Mouse (Mus musculus) urinary bladder, postnatal 25 days (tissue): ENCODE results near the gene Rab6b.
A peak's percentile ranks its signal among the peaks of the same experiment; 100 is the strongest.
"Not testable (repeated sequence)": the region's sequence is repeated elsewhere in the genome, so short reads cannot be mapped to it uniquely, and the experiment has no call there.

Experiments used
- DNase-seq: peaks from one replicate; pipeline ENCODE4 v3.0.0; 2022; ENCODE audit warnings: low spot score

The Rab6b gene

DNA sequence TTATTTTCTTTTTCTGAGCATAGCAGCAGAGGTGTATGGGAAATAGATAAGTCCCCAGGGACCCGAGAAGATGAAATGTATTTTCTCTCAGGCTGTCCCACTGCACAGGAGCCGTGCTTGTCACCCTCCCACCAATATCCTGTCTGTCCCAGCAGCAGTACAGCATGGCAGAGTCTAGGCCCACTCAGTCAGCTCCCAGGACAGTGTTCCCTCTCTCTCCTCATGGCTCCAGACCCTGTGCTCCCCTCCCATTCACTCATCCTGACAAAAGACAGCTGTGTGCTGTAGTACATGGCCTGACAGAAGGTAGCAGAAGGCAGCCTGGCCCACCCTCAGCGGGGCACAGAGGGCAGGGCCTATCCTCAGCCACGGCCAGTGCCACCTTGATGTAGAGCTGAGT, 32.3 kb downstream of the Rab6b start:
- DNase-seq: no peak

DNA sequence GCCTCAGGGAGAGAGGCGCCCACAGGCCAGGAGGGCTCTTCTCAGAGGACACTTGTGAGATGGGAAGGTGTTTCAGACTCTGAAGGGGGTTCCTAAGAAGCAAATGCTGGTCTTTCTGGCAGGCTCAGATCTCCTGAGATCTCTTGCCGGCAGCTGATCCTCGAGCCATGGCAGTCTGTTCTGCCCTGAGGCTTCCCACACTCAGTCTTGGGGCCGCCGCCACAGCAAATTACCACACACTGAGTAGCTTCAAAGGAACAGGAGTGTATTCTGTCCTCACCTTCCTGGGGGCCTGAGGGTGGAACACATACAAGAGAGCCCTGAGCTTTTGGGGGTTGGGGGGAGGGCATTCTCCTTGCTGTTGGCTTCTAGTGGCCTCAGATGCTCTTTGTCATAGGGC, 33.8 kb downstream of the Rab6b start:
- no peak for DNase-seq

DNA sequence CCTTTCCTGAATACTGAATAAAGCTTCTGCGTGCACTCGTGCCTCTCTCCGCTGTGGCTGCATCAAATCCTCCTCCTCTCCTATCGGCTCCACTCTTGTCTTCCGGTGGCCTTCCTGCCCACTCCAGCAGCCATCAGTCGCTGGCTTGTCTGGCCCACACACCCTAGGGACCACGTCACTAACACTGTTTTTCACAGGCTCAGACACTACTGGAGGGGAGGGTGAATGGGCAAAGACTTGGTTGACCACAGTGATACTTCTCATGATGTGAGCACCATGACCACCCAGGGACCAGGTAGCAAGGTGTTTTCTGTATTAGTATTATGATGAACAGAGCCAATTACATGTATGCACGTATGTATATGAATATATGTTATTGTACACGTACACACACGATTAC, 34.7 kb downstream of the Rab6b start:
- no peak for DNase-seq

DNA sequence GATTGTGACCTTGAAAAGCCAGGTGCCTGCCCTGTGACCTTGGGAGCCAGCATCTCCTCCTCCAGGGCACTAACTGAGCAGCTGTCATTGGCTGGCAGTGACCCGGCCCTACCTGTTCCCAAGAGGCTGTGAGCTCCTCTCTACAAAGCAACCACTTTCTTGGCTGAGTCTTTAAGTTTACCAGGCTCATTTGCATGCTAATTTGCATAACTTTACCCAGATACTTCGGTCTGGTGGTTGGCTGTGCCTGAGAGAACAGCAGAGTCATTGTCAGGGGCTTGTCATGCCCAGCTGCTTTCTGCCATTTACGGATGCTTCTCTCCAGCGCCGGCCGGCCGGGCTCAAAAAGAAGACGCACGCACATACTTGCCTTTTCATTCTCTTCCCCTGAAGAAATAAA, 35.1 kb downstream of the Rab6b start:
- no peak for DNase-seq

DNA sequence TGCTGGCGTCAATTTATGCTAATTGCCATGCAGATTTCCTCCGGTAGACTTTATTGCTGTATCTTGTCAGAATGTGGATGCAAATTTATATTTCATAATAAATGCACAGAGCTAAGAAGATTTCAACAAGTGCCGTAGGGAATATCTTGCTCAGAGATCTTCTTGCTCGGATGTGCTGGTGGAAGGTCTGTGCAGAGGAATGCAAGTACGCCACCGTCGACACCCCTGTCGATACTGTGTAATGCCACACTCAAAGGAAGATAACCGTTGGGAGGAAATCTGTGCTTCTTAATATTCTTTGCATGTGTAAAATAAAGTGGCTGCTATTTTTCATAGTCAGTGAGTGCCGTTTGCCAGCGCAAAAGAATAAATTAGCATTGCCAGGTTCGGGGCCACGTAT, 35.5 kb downstream of the Rab6b start:
- DNase-seq: no peak

DNA sequence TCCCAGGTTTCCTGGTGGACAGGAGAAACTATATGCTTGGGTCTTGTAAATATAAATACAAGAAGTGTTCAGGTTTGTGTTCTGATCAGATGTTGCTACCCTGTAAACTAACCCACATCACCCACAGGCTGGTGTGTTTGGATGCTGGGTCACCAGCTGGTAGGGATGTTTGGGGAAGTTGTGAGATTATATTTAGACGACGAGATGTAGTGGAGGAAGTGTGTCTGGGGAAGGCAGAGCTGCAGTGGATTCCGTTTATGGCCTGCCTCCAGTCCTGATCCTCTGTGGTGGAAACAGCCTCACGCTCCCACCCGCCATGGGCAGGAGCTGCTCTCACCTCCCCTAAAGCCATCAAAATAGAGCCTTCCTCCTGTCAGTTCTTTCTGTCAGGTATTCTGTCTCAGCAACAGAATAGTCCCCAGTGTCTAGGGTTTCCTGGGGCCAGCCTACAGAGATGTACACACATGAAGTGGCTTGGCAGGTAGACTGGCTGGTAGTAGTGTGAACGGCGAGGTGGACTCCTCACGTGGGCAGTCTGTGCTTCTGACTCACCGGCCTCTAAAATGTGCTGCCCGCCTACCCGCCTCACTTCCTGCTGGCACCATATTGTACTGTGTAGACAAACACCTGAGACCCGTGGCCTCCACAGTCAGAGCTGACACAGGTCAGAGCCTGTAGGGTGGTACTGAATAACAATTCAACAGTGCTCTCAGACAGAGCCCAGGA, 37.6 kb downstream of the Rab6b start:
- no peak for DNase-seq

DNA sequence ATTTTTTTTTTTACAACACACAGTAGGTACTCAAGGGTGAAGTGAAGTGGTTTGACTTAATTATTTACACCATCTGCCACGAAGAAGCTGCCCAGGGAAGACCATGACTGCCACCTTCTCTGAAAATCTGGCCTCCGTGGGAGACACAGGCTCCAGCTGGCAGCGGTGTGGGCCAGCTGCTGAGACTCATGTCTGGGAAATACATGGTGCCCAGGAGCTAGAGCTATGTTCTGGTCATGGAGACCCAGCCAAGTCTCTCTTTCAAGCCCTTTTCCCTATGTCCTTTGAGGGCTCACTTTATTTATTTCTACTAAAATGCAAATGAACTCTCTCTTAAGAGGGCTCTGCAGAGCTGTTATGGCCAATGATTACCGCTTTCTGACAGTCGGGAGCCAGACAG, 41.7 kb downstream of the Rab6b start:
- no peak for DNase-seq

DNA sequence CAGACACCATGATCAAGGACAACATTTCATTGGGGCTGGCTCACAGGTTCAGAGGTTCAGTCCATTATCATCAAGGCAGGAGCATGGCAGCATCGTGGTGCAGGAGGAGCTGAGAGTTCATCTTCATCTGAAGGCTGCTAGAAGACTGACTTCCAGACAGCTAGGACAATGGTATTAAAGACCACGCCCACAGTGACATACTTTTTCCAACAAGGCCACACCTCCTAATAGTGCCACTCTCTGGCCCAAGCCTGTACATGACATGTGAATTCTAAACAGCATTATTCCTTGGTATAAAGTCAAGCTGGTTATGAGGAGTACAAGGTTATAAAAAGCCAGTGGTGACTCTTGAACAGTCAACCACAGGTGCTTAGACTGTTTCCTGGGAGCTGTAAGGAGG, 43.0 kb downstream of the Rab6b start:
- no peak for DNase-seq

DNA sequence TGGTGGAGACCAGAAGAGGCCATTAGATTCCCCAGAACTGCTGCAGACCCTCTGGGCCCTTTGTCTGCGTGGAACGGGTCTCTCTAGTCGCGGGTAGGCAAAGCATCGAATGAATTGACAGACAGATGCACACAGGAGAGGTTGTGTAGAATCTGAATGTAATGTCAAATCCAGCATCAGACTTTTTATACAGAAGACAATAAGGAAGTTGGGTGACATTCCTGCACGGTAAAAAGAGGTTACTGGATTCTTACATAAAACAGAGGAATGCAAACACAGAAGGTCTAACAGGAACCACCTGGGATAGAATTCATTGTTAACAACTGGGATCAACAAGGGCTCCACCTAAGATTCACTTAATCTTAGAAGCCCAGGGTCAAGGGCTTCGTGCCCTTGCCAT, 43.6 kb downstream of the Rab6b start:
- not testable (repeated sequence) for DNase-seq

DNA sequence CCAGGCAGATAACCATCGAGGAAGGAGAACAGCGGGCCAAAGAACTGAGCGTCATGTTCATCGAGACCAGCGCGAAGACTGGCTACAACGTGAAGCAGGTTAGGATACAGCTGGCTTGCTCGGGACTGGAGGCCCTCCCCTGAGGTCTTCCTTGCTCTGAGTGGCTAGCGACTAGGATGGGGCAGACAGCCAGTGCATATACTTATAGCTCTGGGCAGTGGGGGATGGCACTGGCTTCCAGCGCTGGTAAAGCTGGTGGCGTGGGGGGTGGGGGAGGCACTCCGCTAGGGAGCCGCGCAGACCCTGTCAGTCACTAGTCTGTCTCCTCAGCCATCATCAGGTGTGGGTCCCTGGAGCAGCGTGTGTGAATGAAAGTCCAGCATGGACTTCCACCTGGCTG, 52.2 kb downstream of the Rab6b start:
- DNase-seq: no peak

DNA sequence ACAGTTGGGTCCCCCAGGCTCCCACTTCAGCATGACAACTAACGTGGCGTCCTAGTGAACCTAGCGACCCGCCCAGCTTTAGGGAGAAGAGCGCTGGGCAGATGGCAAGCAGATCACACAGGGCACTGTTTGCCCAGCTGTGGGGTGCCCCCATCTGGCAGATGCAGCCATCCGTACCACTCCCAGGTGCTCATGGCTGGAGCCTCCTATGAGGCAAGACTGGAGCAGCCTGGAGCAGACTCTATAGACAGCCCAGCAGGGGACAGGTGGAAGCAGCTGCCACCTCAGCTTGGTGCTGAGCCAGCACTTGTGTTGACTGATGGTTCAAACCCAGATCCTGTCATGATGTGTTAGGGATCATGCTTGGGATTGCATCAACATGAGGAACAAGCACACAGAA, 56.5 kb downstream of the Rab6b start:
- no peak for DNase-seq

DNA sequence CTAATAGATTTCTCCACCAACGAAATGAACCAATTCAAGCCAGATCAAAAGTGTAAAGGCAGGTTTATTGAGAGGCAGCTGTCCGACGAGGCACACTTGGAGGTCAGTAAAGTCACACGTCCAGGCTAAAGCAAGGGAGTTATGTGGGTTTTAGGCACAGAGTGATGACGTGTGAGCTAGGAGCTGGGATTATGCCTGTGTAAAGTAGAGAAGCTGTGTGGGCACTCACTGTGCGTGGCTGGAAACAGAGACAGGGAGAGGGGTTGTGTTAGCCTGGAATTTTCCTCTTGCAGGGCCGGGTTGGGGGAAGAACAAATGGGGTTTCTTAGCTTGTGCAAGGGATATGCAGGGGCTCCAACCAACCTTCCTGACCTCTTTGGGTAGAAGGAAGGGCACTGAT, 57.2 kb downstream of the Rab6b start:
- no peak for DNase-seq

DNA sequence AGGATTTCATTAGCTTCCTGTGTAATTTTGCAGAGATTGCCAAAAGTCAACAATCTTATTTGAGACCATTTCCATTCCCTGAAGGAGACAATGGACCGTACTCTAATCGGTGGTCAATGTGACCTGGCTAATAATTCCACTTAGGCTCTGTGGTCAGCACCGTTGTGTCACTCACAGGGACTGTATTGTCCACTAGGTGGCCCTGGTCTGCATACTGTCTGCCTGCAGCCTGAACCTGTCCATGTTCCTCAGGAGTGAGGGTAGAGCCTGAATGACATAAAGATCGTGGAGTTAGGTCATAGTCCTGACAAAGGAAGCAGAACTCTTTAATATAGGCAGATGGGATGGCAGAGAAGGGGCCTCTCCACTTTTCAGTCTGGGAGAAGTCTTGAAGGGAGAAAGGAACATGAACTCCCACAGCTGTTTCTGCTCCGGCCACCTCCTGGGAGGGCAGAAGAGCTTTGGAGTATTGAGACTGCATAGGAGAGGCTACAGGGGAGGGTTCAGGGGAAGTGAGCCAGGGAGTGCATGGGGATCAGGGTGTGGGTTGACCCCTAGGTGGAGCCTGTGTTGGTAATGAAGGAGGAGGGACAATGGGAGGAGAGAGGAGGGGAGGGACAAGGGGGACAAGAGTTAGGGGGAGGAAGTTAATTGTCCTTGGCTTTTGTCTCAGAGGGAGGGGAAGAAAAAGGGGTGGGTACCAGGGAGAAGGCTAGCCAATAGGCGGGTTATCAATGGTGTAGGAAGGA, 63.4 kb downstream of the Rab6b start:
- DNase-seq: no peak

DNA sequence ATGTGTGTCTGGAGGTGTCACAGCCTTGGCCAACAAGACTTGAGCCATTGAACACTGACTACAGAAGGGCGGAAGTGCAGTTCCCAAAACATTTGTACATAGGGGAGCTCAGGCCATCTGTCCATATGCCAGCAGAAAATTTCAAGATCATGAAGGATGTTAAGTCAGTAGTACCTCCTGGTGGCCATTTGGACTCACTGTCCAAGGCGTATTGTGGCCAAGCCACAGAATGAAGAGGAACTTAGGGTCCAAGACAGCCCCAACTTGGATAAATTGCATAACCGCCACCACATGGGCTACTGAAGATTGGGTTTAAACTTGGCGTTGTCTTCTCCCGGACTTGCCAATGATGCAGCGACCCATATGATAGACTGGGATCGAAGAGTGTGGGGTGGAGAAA, 64.1 kb downstream of the Rab6b start:
- DNase-seq: no peak

DNA sequence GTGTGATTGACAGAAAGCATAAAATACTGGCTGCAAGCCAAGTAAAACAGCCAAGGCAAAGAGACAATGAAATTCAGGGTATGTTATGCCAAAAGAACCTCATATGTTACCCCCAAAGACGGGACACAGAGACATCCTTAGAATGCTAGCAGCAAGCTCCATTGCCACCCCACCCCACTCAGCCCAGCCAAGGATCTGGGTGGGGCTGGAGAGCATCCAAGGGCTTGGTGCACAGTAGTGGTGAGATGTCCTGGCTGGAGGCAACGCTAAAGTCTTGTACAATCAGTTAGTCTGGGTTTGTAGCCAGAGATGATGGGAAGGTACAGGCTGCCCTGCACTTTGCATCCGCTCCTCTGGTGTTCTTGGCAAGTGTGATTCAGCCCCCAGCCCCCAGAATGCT, 68.7 kb downstream of the Rab6b start:
- peak; percentile 62 for DNase-seq

DNA sequence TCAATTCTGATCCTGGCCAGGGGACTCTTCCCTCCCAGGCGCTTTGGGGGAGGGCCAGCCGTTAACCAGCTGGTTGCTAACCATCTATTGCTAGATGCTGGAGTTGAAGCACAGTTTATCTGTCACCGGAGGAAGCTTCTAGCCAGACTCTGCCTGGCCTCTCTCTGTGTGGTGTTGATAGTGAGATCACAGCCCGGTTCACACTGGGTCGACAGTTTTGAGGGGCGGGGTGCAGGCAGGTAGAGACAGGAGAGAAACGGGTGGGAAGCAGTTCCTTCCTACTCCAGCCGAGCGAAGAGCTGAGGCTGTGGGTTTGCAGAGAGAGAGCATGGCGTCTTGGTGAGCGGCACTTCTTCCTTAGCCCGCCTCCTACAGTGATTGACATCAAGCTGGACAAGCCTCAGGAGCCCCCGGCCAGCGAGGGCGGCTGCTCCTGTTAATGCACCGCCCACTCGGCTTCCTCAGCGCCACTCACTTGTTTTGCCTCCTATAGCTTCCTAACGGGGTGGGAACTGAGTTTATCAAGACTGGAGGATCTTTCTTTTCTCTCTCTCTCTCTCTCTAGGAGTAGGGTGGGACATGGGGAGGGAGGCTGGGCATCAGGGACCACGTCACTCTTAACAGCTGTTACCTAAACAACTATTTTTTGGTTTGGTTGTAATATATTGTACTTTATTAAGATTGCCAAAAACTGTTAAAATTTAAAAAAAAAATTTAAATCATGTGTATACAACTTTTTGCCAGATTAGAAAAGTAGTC, 69.4 kb downstream of the Rab6b start:
- peak; percentile 57 for DNase-seq

DNA sequence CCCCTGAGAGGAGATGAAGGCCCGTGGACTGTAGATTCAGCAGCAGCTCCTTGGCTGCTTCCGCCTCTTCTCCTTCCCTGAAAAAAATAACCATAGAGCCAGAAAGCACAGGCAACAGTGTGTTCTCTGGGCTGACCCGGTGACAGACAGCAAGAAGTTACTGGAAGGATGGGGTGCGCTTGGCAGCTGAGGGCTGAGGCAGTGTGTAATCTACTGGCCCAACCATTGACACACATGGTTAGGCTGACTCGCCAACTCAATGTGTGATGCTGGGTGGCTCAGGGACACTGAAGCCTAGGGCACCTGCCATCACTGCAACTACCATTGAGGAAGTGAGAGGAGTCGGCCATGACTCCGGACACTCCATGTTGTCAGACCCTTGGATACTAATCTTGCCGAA, 70.3 kb downstream of the Rab6b start:
- DNase-seq: no peak

DNA sequence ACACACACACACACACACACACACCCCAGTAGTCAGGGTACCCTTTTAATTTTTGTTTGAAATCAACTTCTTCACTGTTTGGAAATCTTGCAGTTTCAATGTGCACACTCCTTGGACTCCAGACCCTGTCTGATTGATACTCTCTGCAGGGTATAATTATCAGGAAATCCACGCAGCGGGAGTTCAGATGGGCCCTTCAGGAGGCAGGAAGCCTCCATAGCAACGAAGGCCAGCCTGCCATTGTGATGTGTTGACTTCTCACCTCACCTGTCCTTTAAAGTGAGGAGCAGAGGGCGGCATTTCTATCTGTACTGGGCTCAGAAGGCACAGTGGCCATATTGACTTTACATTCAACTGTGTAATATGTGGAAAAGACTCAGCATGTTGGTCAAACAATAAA, 73.3 kb downstream of the Rab6b start:
- no peak for DNase-seq

DNA sequence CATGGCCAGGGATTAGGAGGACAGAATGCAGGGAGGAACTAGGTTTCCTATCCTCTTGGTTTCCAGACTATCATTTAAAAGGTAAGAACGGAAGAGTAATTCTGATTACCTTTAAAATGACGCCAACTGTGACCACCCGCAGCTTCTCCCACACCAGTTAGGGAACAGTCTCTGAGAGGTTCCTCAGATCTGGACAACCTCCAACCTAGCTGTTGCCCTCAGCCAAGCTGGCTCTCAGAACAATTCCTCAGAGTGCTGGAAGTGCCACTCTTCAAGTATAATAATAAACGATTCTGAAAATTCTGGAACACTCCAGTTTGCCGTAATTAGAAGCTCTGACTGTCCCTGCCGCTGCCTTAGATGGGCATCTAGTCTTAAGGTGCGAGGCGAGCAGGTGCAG, 74.4 kb downstream of the Rab6b start:
- DNase-seq: no peak

DNA sequence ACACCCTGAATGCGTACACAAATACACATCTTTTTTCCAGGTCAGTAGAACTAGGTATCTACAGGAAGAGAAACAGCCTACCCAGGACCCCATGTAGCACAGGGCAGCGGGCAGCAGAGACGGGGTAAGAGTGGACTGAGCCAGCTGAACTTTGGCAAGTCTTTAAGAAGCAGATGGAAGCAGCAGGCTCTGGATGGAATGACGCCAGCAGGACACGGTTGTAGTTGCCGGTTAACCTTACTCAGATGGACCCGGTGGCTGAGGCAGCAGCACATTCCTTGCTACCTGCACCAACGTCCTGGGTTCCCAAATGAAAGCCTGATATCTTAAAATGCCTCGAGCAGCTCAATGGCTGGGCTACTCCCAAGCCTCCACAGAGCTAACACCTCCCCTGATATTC, 75.2 kb downstream of the Rab6b start:
- no peak for DNase-seq

DNA sequence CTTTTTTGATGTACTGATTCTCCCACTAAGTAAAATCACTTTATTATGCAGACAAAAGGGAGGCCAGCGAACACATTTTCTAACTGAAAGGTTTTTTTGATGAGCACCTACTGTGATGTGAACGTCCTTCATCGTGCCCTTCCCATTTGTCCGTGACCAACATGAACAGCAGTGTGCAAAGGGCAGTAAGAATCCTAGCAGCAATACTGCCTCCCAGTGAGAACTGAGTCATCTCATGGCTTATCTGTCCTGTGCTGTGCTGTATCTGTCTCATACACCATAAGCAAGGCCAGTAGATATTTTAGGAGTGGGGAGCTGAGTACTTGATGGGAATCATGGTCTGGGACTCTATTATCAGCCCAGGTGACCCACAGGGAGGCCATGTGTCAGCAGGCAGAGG, 76.8 kb downstream of the Rab6b start:
- no peak for DNase-seq

DNA sequence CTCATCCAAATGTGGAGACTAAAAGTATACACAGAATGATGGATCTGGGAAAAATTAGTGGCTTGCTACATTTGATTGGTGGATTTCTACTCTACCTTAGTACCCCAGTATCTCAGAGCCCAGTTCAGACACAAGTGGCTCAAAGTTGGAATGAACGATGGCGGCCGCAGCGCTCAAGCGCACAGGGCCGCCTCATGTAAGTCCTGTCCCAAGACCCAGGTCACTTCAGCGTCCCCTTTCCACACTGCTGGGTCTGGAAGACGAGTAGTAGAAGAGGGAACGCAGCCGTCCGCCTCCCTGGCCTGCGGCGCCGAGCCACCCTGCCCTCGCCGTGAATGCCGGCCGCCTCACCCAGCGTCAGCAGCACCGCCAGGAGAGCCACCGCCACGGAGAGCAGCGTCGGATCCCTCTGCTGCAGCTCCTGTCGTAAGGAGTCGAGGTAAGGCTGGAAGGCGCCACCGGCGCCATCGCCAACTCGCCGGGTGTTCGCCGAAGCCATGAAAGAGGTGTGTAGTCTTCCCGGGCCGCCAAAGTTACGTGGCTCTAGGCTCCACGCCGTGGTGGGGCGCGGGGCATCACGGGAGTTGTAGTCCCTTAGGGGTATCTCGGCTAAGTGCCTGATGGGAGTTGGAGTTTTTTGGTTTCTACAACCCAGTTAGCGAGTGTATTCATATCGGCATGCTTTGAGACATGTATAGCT, 90.1 kb downstream of the Rab6b start, which contains the start of gene Srprb:
Gene Srprb, minus strand, starts transcription at position 577 of the 700 bp plus-strand sequence.
- peak; percentile 93 for DNase-seq
